Mouse (Mus musculus): ENCODE measurements around the gene Dguok.

Dguok gene

DNA sequence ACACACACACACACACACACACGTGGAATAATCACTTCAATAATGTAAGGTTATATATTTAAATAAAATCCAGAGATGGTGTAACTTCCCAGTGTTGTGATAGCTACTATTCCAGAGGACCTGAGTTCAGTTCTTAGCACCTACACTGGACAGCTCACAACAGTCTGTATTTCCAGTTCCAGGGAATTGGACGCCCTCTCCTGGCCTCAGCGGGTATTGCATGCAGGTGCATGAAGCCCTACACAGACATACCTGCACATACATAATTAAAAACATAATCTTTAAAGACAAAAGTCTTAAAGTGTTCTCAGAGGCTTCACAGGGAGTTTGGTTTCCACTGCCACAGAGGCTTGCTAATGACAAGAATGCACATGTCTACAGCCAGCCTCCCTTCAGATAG lies 6.3 kb downstream of the Dguok start:
- DNase-seq (ENCODE audit: low spot score in 2 of 2), result no peak

DNA sequence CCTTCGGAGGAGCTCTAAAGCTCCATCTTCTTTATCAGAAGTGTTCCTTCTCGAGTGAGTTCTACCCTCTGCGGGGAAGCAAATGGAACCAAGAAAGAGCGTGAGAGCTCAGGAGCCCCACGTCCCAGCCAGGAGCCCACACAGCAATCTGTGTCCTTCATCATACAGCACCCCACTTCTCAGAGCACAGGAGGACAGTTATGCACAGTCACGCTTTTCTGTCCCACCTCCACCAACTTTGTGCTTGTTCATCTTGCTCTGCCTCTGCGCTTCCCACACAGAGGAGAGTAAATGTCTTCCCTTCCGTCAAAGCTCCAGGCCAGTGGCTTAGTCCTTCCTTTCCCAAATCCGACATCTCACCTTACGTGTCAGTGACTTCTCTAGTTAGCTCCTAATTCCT lies 7.7 kb downstream of the Dguok start:
- DNase-seq (ENCODE audit: low spot score in 2 of 2), result peak; percentile 43 to 47

DNA sequence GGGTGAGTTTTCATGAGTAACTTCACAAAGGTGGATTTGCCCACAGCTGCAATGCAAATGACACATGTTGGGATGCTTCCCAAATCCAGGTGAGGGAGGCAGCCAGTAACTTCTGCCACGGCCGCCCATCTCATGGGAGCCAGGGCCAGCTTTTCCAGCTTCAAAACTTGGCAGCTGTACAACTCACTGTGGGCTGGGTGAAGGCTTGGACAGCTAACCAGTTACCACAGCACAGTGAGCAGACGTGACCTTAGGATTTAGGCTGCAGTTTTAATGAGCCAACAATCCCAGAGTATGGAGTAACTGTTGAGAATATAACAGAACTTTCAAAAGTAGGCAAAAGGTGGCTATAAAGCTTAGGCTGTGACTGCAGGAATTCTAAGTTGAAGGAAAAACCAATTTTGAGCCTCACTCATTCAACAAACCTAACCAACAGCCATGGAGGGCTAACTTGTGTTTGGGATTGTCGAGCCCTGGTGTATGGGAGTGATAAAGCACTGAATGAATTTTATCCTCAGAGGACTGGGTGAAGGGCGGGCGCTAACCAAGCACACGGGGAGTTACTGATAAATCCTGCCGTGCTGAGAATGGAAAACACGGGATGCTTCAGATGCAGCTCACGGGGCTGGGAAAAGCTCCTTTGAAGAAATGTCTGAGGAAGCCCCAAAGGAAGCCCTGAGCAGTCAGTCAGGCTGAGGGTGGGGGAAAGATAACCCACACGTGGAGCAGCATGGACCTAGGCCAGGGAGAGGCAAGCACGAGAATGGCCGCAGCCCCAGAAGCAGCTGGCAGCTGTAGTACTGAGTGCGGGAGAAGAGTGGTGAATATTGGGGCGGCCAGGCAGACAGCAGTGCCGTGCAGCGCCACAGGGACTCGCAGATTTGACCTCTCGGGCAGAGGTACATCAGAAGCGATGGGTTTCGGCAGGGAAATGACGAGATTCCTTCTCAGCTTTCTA lies 9.7 kb downstream of the Dguok start:
- DNase-seq (ENCODE audit: low spot score in 2 of 2), result peak in 1 of 2 experiments; percentile 7

DNA sequence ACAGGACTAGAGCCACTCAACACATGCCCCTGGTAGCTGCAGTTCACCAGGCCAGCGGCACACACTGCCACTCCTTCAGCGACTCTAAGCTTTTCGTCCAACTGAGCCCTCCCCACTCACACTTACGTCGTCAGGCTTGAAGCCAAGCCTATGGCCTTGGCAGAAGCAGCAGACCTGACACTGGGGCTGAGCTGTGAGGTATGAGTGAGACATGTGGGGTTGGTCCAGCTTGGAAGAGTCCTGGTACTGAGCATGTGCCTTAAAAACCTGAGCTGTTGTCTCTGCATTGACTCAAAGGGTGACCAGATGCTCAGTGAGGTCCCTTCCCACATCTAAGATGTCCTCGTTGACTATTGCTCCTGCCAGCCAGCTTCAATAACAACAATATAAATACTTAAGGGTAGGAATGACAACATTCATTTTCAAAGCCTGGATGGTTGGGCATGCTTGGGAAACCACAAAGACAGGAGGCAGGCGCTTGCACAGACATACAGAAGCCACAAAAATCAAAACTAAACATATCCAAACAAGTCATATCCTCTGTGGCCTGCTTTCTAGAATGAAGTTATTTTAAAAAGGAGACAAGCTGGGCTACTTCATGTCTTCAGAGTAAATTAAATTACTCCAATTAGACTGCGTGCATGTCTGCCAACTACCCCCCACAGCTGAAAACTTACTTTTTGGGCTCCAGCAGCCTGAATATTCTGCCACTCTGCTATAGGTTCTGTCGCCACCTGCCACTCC lies 10.6 kb downstream of the Dguok start:
- no peak for DNase-seq (ENCODE audit: low spot score in 2 of 2)

DNA sequence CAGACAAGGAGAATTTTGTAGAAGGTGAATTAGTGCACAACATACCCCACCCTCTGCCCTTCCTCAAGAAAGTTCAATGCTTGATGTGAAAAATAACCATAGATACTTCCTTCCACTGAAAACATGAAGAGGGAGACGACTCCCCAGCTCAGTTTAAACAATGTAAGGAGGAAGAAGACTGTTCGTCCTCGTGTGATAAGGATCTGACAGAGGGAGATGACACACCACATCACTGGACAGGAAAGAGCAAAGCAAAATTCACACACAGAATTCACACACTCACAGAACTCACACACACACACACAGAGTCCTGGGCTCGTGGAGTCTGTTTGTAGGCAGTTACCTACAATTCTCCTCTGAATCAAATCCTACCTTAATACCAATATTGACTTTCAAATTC lies 16.1 kb downstream of the Dguok start:
- DNase-seq (ENCODE audit: low spot score in 2 of 2), result no peak

DNA sequence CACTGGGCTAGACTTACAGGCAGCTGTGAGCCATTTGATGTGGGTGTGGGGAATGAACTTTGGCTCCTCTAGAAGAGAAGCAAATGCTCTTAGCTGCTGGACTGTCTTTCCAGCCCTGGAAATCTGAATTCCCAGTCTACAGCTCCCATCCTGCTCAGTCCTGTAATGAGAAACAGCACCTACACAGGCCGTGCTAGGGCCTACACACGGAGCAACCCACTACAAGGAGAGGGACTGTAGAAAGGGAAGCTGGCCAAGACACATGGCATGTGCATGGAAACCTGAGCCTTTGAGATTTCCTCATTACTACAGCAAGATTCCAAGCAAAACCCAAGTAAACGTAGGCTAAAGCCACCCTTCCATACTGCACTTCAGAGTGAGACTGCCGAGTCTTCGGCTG lies 18.6 kb downstream of the Dguok start:
- no peak for DNase-seq (ENCODE audit: low spot score in 2 of 2)

DNA sequence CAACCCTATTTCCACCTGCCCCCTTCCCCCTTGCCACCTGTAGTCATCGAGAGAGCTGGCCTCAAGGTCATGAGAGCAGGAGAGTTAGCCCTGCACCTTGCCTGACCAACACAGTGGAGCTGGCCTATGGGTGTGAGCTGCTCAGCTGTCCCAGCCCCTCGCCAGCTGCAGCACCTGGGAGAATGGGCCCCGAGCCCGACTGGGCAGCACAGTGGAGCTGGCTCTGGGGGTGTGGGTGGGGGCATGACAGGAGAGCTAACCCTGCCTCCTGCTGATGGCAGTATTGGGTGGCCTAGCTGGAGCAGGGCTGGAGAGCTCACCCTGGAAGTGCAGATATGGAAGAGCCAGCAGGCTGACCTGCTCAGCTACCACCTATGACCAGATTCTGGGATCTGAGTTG lies 19.5 kb downstream of the Dguok start:
- no peak for DNase-seq (ENCODE audit: low spot score in 2 of 2)

DNA sequence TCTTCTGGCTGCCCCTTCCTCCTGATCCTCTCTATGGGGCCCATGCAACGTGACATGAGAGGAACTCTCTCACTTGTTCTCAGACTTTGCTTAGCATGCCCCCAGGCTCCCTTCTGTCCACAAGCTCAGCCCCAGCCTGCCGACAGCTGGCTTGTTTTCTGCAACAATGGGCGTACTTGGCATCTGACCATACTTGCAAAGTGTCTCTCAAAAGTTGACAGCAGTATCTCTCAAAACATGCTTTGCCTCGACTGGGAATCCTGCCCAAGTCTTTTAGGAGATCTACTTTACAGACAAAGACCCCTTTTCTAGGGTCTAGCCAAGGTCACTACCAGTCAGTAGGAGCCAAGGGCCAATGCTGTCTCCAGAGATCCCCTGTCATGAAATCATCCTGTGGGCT lies 20.9 kb downstream of the Dguok start:
- DNase-seq (ENCODE audit: low spot score in 2 of 2), result no peak

DNA sequence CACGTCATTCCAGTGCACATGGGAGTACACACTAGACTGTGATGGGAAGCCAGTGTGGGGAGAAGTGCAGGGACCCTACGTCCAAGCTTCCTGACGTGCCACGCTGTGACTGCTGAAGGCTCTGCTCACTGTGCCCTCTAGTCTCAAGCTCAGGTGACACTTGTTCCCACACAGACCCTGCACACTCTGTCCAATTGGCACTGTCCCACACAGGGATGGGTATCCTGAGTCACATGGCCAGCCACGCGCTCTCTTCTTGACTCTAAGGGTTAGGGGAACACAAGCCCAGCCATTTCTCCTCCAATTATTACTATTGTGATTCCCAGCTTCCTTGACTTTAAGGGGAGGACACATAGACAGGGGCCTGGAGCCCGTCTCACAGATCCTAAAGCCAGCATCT lies 23.0 kb downstream of the Dguok start:
- DNase-seq (ENCODE audit: low spot score in 2 of 2), result no peak

DNA sequence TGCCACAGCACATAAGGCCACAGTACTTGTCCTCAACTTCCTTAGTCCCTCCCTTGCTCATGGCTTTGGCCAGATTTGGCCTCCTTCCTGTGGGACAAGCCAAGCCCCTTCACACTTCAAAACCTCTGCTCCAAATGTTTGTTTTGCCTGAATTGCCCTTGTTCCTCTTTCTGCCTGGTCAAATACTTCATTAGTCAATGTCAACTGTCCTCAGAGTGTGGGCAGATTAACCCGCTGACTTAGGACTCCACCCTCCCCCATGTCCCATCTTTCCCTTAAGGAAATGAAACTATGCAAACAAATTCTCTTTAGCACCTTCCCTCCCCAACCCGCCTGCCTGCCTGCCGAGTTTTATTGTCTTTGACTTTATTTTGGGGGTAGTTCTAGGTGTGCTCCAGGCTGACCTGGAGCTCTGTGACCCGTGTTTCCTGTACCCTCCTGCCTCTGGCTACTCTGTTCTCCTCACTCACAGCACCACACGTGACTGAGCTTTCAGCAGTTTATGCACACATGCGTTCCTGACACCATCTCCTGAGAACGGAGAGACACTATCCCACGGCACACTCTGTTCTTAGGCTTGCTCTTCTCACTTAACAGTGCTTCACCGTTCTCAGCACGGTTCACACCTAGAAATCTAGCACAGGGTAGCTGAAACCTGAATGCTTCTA lies 24.2 kb downstream of the Dguok start:
- no peak for DNase-seq (ENCODE audit: low spot score in 2 of 2)

DNA sequence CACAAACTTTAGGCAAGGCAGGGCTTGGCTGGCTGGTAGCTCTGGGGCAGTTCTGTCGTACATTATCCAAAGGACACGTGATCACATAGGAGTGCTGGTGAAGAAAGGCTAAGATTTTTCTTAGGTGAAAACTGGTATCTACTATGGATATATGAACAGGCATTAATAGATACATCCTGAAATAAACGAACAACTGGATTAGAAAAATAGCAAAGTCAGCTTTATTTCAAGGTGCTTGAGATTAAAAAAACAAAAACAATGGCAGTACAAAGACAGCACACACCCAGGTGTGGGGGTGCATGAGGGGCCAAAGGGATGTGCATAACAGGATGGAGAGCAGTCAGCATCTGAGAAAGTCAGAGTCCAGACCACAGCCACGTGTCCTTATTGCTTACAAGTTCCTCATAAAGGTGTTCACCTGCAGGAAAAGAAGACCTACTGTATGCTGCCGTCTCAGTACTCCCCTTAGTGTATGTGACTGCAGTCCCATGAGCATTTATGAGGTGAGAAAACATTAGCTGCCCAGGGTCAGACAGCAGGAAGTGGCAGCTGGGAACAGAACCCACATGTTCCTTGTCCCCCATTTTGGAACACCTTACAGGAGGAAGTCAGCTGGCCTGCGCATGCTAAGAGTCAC lies 26.6 kb downstream of the Dguok start:
- no peak for DNase-seq (ENCODE audit: low spot score in 2 of 2)

DNA sequence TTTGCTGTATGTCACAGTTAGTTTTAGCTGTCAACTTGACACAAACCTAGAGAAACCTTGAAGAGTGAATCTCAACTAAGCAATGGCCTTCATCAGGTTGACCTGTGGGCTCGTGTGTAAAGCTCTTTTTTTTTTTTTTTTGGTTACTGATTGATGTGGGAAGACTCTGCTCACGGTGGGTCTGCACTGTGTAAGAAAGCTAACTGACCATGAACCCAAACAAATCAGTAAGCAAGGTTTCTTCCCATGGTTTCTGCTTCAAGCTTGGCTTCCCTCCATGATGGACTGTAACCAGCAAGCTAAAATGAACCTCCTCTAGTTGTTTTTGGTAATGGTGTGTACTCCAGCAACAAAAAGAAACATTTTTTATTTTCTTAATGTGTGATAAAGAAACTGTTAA lies 27.6 kb downstream of the Dguok start:
- no peak for DNase-seq (ENCODE audit: low spot score in 2 of 2)

DNA sequence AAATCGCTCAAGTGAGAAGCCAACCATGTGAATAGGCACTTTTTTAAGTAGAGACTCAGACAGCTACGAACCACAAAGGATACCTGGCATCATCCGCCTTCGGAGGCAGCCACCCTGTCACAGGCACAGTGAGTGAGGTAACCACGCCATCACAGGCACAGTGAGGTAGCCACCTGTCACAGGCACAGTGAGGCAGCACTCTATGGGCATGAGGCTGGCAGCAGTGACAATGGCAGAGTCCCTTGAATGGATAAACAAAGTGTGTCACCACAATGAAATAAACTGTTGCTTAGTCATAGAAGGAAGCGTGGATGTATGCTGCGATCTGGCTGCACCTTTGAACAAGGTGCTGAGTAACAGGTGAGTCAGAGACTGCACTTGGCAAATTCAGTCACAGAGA lies 28.1 kb downstream of the Dguok start:
- no peak for DNase-seq (ENCODE audit: low spot score in 2 of 2)

DNA sequence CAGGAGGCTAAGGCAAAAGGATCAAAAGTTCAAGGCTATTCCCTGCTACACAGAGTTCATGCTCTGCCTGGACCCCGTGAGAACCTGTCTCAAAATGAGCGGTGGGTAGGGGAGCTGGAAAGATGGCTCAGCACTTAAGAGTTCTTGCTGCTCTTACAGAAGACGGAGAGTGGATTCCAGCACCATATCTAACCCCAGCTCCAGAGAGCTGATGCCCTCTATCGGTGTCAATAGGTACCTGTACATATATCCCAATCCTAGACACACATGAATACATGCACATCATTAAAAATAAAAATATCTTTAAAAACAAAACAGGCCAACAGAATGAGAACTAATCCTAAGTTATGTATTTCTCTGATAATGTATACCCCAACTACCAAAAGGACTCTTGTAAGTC lies 28.6 kb downstream of the Dguok start:
- DNase-seq (ENCODE audit: low spot score in 2 of 2), result no peak

DNA sequence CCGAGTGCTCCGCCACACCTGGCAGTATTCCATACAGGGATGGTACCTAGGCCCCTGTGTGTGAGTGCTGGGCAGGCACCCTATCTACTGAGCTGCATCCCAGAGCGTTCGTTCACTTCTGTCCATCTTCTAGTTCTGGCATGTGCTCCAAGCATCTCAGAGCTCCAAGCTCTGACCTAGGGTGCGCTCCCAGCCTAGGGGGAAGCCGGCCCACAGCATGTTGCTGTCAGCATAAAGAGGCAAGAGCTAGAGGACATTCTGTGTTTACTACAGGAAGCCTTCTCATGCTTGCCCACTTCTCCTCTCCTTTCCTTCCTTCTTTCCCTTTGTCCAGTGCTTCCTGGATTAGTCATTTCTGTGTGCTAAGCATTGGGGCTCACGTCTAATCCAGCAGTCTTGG lies 31.3 kb downstream of the Dguok start:
- DNase-seq (ENCODE audit: low spot score in 2 of 2), result no peak

DNA sequence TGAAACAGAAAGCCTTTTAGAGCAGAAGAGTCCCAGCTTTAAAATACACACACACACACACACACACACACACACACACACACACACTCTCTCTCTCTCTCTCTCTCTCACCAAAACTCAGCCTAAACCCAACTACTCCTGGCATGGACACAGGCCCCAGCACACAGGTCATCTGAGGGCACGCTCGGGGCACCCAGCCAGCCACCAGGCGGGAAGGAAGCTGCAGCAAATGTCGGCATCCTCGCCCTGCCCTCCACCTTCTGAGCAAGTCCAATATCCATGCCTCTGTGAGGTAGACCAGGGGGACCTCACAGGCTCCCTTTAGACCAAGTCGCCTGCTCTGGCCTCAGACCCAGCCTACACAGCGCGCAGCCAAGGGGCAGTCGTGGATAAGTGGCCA lies 33.5 kb downstream of the Dguok start:
- DNase-seq (ENCODE audit: low spot score in 2 of 2), result no peak

DNA sequence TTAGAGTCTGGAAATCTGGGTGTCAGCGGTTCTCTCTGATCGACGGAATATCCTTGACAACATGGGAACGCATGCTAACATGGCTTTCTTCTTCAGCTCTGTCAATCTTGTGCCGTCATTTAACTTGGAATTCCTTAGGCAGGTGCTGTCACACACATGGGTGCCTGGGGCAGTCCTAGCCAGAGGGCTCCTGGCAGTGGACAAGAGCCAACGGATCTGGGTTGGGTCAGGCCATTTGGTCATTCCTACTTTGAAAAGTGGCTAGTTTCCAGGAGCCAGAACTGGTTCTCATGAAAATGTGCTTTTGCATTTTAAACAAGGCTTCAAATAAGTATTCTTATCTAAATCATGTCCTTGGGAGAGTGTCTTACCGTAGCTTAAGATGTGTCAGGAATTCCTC lies 35.0 kb downstream of the Dguok start:
- no peak for DNase-seq (ENCODE audit: low spot score in 2 of 2)

DNA sequence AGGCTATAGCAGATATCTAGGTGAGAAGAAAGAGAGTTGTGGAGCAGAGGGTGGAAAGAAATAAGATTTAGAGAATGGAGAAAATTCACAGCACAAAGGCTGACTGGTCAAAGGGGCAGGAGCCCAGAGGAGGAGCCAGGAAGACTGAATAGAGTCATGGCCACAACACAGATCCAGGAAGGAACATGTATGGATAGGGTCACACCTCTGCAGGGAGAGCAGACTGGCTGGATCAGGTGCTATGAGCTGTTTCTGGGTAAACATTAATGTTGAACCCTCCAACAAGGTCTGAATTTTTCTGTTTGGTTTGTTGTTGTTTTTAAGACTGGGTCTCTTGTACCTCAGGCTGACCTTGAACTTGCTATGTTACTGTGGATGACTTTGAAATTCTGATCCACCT lies 42.8 kb downstream of the Dguok start:
- no peak for DNase-seq (ENCODE audit: low spot score in 2 of 2)

DNA sequence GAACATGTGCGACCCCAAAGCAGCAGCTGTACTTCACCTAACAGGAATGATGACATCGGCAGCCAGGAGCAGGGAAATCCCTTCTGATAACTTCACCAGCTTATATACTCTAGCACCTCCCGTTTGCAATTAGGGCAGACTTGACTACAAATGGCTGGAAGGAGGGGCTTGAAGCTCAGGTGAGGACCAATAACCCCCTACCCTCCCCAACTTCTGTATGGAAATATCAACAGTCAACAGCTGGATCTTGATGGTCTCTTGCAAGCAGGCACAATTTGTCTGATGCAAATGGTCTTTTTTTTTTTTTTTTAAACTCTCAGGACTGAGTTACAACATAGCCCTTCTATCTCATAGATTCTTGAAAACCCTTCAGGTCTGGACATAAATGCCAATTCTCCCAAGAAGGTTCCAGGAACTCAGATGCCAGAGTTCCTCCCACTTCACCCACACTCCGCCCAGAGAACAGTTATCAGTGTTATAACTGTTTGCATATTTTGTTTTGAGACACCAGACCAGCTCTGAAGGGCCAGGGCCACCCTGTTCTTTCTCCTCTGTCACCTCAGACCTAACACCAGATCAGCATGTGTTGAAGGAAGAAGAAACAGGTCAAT lies 47.6 kb downstream of the Dguok start, which contains the start of gene Tet3:
Gene Tet3, minus strand, starts transcription at position 51 of the 611 bp plus-strand sequence.
- no peak for DNase-seq (ENCODE audit: low spot score in 2 of 2)

DNA sequence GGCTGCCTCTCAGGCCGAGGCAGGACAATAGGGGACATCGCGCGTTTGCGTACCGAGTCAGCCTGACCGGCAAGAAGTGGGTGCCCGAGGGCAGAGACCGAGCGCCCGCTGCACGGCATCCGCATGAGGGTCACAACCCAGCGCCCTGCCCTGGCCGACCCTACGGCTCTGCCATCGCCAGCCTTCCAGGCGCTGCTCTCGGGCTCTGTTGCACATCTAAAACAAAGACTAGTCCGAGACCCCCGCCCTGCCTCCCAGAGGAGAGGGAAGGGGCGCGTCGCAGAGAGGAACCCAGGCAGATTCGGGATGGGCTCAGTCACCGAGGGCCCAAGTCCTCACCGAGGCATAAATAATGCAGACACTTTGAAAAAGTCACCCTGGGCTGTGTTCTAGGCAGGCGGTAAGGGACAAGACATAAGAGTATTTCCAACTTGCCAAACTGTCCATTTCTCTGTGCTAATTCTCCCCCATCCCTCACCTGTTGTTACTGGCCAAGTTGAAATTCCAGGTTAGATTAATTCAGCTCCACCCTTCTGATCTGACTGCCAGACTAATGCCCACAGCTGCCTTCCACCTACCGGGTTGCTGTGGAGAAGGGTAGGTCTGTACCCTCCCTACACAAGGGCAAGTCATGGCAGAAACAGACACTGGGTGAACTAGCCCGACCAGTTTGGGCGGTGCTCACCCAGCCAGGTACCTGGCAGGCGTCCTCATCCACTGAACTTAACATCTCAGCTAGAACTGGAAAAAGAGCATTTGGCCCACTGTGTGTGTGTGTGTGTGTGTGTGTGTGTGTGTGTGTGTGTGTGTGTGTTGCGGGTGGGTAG lies 49.6 kb downstream of the Dguok start:
- no peak for DNase-seq (ENCODE audit: low spot score in 2 of 2)

Data from frontal cortex, postnatal 36 days (tissue).